Mouse (Mus musculus): ENCODE measurements around the gene Tmem252. TPM values are rescaled to one million over a fixed set of nuclear protein-coding genes. Genes with fewer than 3 reads are reported as not detected.
"Not testable (repeated sequence)": the region's sequence is repeated elsewhere in the genome, so short reads cannot be mapped to it uniquely, and the experiment has no call there.

Tmem252 gene
- total RNA-seq, 2 experiments from 2014 or later: 0.27 to 0.43 TPM

DNA sequence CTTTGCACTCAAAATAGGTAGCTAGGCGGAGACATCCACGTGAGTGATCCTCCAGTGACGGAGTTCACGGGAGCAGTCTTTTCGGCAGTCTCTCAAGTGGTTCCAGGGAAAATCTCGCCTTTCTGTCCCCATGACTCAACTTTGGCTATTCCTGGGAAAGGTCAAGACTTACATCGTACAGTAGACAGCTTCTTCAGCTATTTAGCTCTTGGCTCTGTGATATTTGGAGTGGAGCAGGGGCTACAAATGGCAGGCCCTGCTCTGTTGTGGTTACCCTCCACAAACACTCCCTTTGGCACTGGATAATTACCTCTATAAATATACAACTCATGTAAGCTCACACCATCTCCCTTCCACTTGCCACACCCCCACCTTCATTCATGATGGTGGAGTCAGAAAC lies 2.6 kb downstream of the Tmem252 start:
- intact Hi-C loops (cut with DNase I): no loop called here
- no peak for DNase-seq

DNA sequence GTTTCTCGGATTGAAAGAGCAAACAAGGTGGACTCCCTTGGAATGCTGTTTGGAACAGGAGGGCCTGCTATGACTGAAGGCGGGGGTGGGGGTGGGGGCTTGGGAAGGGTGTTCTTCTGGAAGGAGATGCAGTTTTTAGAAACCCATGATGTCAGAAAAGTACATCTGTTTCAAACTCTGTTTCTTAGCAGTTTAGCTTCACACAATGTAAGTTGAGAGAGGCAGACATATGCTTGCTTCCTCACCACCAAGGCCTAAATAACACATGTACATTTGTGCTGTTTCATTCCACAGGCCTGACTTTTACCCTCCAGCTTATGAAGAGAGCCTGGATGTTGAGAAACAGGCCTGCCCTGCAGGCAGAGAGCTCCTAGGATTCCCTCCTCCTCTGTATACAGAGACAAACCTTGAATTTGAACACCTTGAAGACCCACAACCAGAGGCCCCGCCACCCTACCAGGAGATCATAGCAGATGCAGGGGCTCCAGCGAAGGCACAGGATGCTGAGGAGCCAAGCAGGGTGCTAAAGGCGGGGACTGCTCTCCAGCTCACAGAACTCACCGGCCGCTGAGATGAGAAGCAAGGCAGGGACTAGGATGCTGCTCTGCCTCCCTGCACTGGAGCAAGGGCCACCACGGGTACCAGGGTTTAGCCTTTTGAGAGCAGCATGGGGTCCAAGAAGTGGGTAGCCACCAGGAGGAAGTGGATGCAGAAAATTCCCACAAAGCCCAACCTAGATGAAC lies 3.6 kb downstream of the Tmem252 start:
- DNase-seq: no peak
- intact Hi-C loops (cut with DNase I): no loop called here

DNA sequence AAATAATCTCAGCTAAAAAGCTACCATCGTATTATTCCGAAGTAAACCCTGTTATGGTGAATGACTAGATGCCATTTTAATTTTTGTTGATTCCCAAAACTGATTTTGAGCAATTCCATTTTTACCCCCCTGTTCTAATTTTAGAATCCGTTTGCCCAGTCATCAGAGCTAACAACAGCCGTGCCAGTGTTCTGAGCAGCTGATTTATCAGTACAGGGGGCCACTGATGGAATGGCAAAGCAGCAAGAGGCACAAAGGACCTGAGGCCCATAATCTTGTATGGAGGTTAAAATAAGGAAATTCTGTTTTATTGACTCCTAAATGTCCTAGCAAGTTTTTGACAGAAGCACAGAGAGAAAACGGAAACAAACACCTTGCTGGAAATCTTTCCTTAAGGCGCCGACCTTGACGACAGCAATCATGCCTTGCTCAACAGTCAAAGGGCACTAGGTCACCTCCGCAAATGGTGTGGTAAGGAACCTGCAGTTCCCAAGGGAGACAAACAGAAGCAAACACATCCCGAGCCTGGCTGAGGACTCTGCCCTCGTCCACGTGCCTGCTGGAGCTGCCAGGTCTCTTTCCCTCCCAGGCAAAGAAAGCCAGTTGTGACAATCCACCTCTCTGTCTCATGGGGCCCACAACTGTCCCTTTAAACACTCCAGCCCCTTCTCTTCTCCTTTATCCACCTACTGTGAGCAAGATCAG lies 9.4 kb downstream of the Tmem252 start:
- DNase-seq: peak; percentile 41 to 49
- intact Hi-C loops (cut with DNase I): no loop called here

DNA sequence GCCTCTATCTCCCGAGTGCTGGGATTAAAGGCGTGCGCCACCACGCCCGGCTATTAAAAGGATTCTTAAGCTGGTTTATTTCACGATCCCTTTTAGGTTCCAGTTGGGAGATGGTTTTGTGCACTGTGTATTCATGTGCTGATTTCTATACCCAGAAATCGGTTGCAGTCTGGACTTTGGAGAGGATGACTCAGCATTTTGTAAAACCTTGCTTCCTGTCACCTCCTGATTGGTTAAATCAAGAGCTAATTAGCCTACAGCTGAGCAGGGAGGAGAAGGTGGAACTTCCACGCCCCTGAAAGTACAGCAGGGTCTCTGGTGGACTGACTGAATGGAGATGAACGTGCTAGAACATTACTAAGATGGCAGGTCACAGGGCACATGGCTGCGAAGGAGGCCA lies 12.6 kb downstream of the Tmem252 start:
- intact Hi-C loops (cut with DNase I): no loop called here
- no peak for DNase-seq

DNA sequence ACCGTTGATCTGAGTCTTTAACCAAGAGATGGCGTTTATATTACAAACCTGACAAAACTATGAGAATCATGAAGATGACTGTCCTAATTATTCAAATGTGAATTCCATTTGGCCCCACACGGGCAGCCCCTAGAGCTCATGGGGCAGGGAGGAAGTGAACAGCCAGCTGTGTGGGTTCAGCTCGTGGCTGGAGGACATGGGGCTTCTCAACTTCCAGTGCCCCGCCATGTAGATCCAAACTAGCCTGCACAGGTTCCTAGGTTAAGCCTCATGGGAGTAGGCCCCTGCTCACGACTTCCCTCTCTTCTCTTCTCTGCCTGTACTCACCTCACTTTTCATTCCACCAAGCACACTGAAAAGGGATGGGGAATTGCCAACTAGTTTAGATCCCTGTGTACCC lies 14.5 kb downstream of the Tmem252 start:
- DNase-seq: no peak
- intact Hi-C loops (cut with DNase I): no loop called here

DNA sequence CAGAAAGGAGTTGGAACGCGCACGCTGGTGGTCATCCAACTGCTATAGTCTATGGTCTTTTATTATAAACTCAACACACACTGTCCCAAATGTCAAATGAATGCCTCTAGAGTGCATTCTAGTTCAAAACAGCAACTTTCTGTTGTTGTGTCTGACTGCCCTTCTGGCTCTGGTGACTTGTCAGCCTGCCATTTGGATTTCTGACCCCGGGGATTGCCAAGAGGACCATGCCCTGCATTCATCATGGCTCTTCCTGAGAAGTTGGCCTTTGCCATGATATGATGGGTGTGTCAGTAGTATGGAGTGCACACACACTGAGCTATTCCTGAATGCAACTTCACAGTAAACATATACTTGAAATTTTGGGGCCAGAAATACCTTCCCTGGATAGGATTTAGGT lies 15.7 kb downstream of the Tmem252 start:
- intact Hi-C loops (cut with DNase I): no loop called here
- no peak for DNase-seq

DNA sequence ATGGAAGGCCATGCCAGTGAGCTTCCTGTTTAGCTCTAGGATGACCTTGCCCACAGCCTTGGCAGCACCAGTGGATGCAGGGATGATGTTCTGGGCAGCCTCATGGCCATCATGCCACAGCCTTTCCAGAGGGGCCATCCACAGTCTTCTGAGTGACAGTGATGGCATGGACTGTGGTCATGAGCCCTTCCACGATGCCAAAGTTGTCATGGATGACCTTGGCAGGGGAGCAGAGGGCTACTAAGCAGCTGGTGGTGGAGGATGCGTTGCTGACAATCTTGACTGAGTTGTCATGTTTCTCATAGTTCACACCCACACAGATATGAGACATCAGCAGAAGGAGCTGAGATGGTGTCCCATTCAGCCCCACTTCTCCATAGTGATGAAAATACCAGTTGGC lies 18.9 kb downstream of the Tmem252 start:
- DNase-seq: no peak
- intact Hi-C loops (cut with DNase I): no loop called here

DNA sequence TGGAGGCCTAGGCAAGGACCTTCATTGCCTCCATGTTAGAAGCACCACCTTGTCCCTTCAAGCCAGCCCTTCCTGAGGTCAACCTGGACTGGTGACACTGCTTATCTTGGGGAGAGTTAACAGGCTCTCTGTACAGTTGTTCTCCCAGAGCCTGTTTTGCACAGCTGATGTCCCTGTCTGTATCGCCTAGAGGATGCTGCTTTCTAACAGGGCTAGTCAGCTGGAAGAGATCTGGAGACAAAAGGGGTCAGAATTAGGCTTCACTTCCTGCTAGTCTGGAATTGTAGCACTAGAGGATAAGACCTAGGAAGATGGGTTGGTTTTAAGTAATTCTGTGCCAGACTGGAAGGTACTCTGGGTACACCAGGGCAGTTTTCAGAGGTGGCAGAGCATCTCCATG lies 24.1 kb downstream of the Tmem252 start:
- DNase-seq: no peak
- intact Hi-C loops (cut with DNase I): no loop called here

DNA sequence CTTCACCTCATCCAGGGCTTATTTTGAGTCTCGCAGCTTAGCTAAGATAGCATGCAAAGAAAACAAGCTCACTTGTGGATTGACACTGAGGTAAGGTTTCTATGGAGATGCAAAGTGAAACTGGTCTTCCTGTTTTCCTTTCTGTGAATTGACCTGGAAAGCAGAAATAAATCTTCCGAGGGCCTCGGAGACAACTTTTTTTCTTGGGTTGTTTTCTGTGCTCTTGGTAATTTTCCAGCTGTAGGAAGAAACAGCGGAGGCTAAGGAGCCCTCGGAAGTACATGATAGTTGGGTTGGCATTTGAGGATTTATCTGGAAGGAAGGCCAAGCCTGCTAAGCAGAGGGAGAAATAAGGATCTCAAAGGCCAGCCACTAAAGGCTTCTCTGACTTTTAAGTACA lies 24.8 kb downstream of the Tmem252 start:
- DNase-seq: no peak
- intact Hi-C loops (cut with DNase I): no loop called here

DNA sequence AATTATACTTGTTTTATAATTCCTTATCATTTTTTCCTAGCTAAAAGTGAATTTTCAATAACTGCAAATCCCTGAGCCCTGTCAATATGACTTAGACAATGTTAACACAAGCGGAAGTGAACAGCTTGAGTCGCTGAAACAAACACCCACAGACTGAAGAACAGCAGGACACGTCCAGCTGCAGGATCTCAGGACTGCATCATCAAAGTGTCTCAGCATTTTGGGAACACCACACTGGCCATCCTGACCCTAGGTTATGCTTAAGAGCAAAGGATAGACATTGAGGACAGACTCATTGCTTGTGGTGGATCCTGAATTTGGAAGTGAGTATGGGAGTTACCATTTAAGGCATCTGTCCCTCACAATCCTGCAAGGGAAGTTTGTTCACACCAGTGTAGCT lies 25.4 kb downstream of the Tmem252 start:
- no peak for DNase-seq
- intact Hi-C loops (cut with DNase I): no loop called here

DNA sequence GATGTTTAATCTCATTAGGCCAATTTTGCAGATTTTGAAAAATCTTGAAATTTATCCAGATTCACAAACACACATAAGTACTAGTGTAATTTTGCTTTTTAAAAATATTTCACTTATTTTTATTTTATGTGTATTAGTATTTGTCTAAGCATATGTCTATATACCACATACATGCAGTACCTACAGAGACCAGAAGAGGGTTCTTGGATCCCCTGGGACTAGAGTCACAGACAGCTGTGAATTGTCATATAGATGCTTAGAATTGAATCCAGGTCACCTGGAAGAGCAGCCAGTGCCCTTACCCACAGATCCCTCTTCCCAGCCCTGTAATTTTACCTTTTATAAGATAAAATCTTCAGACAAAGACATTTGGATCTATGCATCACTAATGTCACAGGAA lies 26.1 kb downstream of the Tmem252 start:
- DNase-seq: no peak
- intact Hi-C loops (cut with DNase I): loop anchor here (5.0 kb wide), 1 partner anchor 68 kb away; no protein-coding TSS in a partner anchor

DNA sequence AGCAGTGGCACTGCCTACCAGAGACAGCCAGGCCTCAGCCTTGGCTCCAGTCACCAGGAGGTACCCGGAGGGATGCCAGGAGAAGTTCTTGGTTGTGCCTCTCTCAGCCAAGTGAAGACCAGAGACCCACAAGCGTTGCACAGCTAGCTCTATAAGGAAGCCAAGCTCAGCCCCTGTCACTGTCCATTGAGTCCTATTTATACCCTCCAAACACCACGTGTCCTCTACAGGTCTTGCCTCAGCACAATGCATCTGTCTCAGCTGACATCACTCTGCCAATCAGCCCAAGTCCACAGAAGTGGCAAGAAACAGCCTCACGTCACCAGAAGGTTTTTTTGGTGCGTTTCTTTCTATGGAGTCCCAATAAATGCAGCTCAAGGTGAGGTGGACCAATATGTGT lies 26.9 kb downstream of the Tmem252 start:
- intact Hi-C loops (cut with DNase I): loop anchor here (5.0 kb wide), 1 partner anchor 68 kb away; no protein-coding TSS in a partner anchor
- DNase-seq: no peak

DNA sequence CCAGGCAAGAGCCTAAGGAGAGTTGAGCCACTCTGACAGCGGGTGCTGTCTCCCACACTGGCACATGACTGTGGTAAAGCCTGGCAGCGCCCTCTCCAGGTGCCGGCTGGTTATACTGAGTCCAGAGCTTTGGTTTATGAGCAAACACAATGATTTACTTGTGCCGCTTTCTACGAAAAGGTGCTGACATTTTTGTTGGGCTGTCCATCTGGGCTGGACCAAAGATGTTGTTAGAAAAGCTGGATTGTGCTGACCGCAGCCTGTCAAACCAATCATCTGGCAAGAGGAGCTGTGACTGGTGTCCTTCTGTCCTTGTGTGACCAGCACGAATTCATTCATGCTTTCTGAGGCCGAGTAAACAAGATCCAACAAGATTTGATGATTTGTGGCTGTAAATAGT lies 27.9 kb downstream of the Tmem252 start:
- no peak for DNase-seq
- intact Hi-C loops (cut with DNase I): loop anchor here (5.0 kb wide), 1 partner anchor 69 kb away; no protein-coding TSS in a partner anchor

DNA sequence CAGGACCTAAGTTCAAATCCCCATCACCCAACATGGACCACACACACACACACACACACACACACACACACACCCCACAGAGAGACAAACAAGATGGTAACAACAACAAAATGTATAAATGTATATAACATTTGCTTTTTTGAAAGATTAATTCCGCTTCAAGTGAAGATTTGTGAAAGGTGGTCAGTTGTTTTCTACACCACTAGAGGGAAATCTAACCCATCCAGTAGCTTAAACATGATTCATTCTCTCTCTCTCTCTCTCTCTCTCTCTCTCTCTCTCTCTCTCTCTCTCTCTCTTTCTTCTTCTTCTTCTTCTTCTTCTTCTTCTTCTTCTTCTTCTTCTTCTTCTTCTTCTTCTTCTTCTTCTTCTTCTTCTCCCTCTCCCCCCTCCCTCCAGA lies 29.4 kb downstream of the Tmem252 start:
- intact Hi-C loops (cut with DNase I): loop anchor here (5.0 kb wide), 1 partner anchor 71 kb away; no protein-coding TSS in a partner anchor
- DNase-seq: not testable (repeated sequence)

DNA sequence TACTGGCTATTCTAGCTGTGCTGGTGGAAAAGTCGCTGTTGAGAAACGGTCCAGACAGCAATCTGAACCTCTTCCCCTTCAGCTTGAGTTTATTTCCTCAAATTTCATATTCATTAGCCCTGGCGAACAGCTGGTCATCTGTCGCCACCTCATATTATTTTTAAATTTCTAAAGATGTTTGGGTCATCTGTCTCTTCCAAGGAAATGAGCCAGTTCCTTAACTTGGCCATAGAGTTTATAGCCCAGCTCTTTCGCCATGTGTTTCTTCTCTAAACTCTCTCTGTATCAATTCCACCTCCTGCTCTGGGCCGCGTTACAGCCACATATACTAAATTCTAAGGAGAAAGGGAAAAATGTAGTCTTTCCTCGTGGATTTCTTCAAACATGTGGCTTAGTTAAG lies 29.9 kb downstream of the Tmem252 start:
- DNase-seq: peak in 1 of 2 experiments; percentile 11
- intact Hi-C loops (cut with DNase I): loop anchor here (5.0 kb wide), 1 partner anchor 71 kb away; no protein-coding TSS in a partner anchor

DNA sequence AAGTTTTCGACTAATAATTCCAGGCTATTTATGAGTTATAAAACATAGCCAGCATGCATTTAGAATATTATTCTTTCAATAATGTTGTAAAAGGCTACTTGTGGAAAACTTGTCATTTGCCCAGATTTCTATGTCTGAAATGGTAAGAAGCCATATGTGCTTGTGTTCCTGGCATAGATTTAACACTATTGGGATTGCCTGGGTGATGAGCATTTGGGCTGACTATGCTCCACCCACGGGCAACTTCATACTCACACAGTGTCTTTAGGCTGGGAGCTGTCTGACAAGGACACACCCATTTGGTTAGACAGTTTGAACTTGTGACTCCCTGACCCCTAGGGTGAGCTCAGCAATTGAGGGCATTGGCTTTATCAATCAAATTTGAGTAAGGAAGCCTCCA lies 30.5 kb downstream of the Tmem252 start:
- no peak for DNase-seq
- intact Hi-C loops (cut with DNase I): loop anchor here (5.0 kb wide), 1 partner anchor 72 kb away; no protein-coding TSS in a partner anchor

DNA sequence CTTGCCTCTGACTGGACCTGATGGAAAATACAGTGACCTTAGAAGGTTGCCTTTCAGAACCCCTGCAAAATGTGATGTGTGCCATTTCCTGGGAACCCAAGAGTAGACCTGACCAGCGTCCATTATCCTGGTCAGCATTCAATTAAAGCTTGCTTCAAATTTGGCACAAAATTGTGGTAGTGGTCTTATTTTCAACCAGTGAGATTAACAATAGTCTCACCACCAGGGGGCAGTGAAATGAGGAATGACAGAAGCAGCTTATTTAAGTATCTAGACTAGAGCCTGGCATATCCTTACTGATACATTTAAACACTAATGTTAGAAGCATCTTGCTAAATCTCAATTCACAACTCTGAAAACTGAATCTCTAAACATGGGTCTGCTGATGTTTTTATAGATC lies 31.6 kb downstream of the Tmem252 start:
- peak in 1 of 2 experiments; percentile 46 for DNase-seq

DNA sequence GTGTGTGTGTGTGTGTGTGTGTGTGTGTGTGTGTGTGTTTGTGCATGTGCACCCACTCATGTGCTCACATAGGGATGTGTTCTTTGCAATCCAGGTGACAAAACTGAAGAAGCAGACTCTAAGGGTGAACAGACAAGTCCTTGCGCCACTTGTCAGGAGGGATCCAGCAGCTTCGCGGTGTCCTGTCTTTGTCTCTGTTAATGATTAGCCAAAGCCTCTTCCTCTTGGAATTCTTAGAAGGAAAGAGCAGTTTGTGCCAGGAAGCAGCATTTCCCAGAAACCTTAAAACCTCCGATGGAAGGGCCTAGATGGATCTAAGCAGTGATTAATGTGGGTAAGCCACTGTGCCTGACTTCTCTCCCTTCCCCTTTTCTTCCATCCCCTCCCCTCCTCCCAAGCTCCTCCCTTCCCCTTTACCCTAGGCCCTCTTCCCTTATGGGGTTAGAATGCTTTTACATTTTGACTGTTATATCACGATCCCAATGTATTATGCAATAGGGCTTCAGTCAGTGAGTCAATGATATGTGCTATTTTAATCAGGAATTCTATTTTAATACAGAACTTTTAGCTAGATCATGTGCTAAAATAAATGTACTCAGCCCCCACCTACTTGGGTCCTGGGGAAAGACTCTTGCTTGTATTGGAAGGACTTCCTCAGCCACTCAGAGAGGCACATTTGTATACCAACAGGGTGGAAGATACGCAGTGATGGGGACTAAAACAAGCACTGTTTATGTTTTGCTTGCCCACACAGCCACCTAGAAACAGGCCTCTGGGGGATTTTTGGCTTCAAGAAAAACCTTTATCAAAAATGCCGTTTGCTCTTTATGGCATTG lies 33.5 kb downstream of the Tmem252 start:
- intact Hi-C loops (cut with DNase I): loop anchor here (5.0 kb wide), 1 partner anchor 85 kb away; no protein-coding TSS in a partner anchor
- no peak for DNase-seq

More for the DNA sequence above, 31.6 kb downstream of the Tmem252 start:
- intact Hi-C loops (cut with DNase I): loop anchor here (1.0 to 5.0 kb wide), 2 partner anchors 87 to 166 kb away; no protein-coding TSS in a partner anchor

DNA sequence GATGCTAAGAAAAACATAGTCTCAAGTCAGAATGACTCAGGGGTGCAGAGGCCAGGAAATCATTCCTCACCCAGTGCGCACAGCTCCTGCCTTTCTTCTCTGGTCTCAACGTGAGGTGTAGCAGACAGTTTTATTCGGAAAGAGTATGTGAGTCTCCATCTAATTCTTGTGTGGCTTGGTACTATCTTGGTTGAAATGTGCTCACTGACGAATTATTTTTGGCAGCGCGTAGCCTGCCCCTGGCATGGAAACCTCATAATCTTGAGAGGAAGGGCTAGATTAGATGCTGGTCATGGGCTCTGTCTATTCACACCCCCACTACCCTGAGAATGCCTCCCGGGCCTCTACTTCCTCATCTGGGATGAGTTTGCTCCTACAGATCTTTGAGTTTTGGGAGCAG lies 34.2 kb downstream of the Tmem252 start:
- DNase-seq: peak in 1 of 2 experiments; percentile 26
- intact Hi-C loops (cut with DNase I): loop anchor here (5.0 kb wide), 1 partner anchor 84 kb away; no protein-coding TSS in a partner anchor

DNA sequence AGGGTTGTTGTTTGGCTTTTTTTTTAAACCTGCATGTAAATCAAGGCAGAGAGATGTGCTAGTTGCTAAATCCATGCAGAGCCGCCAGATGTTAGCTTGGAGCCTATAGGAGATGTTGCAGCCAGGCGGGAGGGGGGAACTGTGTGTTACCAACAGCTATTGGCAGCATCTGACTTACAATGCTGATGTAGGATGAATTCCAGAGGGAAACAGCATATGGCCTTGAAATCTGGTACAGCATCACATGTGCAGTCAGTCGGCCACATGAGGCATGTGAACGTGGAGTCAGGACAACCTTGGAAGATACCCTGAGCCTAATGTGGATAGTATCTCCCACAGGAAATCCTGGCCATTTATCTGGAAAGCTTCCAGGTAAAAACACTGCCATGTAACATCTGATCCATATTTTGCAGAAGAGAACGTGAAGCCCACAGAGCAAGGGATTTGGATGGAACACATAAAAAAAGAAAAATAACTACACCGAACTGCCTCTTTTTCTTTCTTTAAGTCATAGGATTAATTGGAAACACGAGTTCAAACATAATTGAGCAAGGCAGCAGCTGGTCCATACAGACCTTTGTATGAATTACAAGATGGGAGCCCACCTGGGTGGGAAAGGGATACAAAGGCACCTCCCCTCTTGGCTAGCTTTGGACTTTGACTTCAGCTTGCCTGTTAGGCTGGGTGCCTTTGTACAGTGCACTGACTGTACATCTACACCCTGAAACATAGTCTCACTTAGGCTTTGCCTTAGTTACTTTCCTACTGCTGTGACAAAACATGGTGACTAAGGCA lies 42.7 kb downstream of the Tmem252 start:
- intact Hi-C loops (cut with DNase I): no loop called here
- DNase-seq: no peak

Measured in heart, postnatal 14 days (tissue).